Mouse (Mus musculus) neural tube, embryonic 15.5 days (tissue): ENCODE results near the gene Sox4. TPM values are rescaled to one million over a fixed set of nuclear protein-coding genes. Genes with fewer than 3 reads are reported as not detected.

Experiments used
- ATAC-seq: fragments of 200-750 bp; cut with Nextera tagmentation; 2 replicates; pipeline ENCODE4 v1.8.0; 2017; ENCODE audit warnings: mild to moderate bottlenecking, moderate TSS enrichment, moderate library complexity; ENCODE audit not compliant: low FRiP score
- H3K27ac ChIP-seq: fragments of 300-500 bp; sonication (generic); replicated peaks from 2 replicates; pipeline ENCODE4 v1.5.1; 2015; ENCODE audit warnings: mild to moderate bottlenecking, inconsistent platforms
- H3K27me3 ChIP-seq: fragments of 300-500 bp; sonication (generic); replicated peaks from 2 replicates; pipeline ENCODE4 v1.6.1; 2015; ENCODE audit warnings: inconsistent platforms
- H3K36me3 ChIP-seq: fragments of 300-500 bp; sonication (generic); 2 replicates; pipeline ENCODE4 v1.6.1; 2015; ENCODE audit warnings: inconsistent platforms
- H3K4me1 ChIP-seq: fragments of 300-500 bp; sonication (generic); 2 replicates; pipeline ENCODE4 v1.6.1; 2015; ENCODE audit warnings: inconsistent platforms
- H3K4me2 ChIP-seq: fragments of 300-500 bp; sonication (generic); 2 replicates; pipeline ENCODE4 v1.6.1; 2015; ENCODE audit warnings: inconsistent platforms, mild to moderate bottlenecking, moderate library complexity
- H3K4me3 ChIP-seq: fragments of 300-500 bp; sonication (generic); replicated peaks from 2 replicates; pipeline ENCODE4 v1.5.1; 2015; ENCODE audit warnings: mild to moderate bottlenecking, inconsistent platforms
- H3K9ac ChIP-seq: fragments of 300-500 bp; sonication (generic); replicated peaks from 2 replicates; pipeline ENCODE4 v1.6.1; 2015; ENCODE audit warnings: mild to moderate bottlenecking, inconsistent platforms
- H3K9me3 ChIP-seq: fragments of 300-500 bp; sonication (generic); replicated peaks from 2 replicates; pipeline ENCODE4 v1.6.1; 2016; ENCODE audit warnings: inconsistent platforms
- WGBS: fragments of 180-500 bp; shearing (Covaris S2); methylation state at CpG from one replicate; pipeline ENCODE4 v1.1.7; 2015; ENCODE audit warnings: mixed read lengths; 5-methylcytosine and 5-hydroxymethylcytosine counted together
- polyA plus RNA-seq: library from polyadenylated mRNA; unstranded; fragments of >200 nt; fragmentation: Nextera tagmentation; extraction: Ambion mirVana; gene quantifications from 2 replicates; pipeline ENCODE4 v1.2.1, GENCODE M21; 2015

The Sox4 gene
- 90.4 and 108 TPM in 2 replicates for polyA plus RNA-seq

DNA sequence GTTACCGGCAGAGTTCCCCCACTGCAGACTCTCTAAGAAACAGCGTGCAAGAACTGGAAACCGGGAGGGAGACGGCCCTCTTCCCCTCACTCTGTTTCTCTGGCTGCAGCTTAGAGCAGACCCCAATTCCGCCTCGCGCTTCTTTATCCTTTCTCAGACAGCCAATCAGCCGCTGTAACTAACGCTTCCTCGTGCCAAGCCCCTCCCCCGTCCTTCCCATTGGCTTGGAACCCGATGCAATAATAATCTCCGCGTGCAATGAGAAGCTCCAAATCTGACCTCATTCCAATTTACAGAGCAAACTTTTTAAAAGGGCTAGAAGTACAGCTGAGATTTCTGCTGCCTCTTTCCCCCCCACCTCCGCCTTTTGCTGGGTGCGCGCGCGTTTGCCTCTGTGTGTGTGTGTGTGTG lies at the start of gene Sox4:
Gene Sox4, minus strand, starts transcription at position 133 of the 411 bp plus-strand sequence.
- peak; percentile 91 for ATAC-seq
- no peaks in the 10 kb centered on the region for H3K9me3 ChIP-seq
- H3K4me2 ChIP-seq = peak within 1 kb of the TSS; percentile 60
- peaks cover 19% of the 10 kb centered on the region for H3K4me1 ChIP-seq
- under 1% methylated on average over 19 of the region's 19 CpGs for WGBS
- H3K36me3 ChIP-seq = no peaks in the 10 kb centered on the region
- H3K4me3 ChIP-seq = peak within 1 kb of the TSS; percentile 95
- H3K9ac ChIP-seq = peak within 1 kb of the TSS; percentile 99
- H3K27ac ChIP-seq = peak within 1 kb of the TSS; percentile 98
- no peaks in the 10 kb centered on the region for H3K27me3 ChIP-seq

- ATAC-seq = no peak; the same call in 1 of the 2 replicates
- no peak overlapping the region for H3K4me2 ChIP-seq
- H3K27me3 ChIP-seq = no peaks in the 10 kb centered on the region
- H3K4me1 ChIP-seq = no peaks in the 10 kb centered on the region
- no peak overlapping the region for H3K4me3 ChIP-seq
- H3K9me3 ChIP-seq = no peaks in the 10 kb centered on the region
- no peak overlapping the region for H3K9ac ChIP-seq
- 37% methylated on average over 7 of the region's 7 CpGs for WGBS
- H3K36me3 ChIP-seq = no peaks in the 10 kb centered on the region
- no peak overlapping the region for H3K27ac ChIP-seq
Observed at GRCm38 (mm10) chr13:28991899-28992664, 38.6 kb upstream of the Sox4 start.

DNA sequence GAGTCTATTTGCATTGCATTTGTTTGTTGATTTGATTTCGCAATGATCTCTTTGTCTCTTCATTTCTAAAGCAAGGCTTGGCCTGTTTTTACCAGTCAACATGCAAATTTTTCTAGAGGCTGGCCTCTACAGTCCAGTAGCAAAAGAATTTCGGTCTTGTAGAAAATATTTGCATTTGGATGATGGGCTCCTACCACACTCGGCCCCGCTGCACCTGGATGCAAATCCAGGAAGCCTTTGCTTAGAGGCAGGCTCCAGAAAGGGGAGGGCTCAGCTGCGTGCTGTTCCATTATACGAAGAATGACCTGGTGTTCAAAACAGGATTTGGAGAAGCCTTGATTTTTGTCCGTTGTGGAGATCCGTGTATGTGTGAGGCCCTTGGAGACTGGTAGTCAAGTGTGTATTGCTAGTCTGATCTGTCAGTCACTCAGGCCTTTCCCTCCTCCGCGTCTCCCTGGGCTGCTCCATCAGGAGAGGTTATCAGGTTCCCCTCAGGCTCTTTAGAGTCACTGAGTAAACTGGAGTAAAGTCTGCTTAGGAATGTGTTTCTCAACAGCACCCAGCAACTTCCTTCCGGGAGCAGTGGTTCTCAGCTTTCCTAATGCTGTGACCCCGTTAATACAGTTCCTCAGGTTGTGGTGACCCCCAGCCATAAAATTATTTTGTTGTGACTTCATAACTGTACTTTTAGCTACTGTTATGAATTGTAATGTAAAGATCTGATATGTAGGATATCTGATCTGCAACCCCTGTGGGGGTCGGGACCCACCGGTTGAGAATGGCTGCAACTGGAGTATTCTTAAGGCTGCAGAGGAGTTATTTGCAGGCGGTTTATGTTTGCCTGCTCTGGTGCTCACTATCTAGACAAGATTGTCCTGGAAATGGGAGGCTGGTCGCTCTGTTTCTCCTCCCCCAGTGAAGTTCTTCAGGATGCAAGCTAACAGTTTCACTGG lies 35.5 kb upstream of the Sox4 start:
- no peak overlapping the region for H3K9ac ChIP-seq
- H3K4me3 ChIP-seq = no peak overlapping the region
- WGBS = 48% methylated on average over 16 of the region's 16 CpGs
- ATAC-seq = no peak
- H3K36me3 ChIP-seq = no peaks in the 10 kb centered on the region
- no peaks in the 10 kb centered on the region for H3K9me3 ChIP-seq
- no peaks in the 10 kb centered on the region for H3K4me1 ChIP-seq
- no peak overlapping the region for H3K4me2 ChIP-seq
- H3K27ac ChIP-seq = no peak overlapping the region
- H3K27me3 ChIP-seq = no peaks in the 10 kb centered on the region

DNA sequence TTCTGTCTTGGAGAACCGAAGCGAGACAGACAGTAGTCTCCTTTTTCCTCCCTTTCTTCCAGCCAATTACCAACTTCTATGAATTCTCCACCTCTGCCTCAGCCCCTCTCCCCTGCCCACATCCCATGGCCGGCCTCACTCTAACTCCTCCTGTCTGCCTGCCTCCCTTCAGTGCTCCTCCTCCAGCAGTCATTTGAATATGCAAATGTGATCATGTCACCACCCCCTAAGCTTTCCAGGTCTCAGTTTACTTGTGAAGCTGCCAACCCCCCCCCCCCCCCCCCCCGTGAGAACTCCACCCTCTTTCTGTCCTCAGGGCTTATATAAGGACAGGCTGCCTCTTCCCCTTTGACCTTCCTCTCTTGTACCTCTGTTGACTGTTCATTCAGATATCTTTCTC lies 27.2 kb upstream of the Sox4 start:
- no peaks in the 10 kb centered on the region for H3K9me3 ChIP-seq
- WGBS = 50% methylated on average over 4 of the region's 4 CpGs
- no peak for ATAC-seq
- no peaks in the 10 kb centered on the region for H3K36me3 ChIP-seq
- H3K4me2 ChIP-seq = no peak overlapping the region
- H3K27me3 ChIP-seq = no peaks in the 10 kb centered on the region
- no peak overlapping the region for H3K9ac ChIP-seq
- no peaks in the 10 kb centered on the region for H3K4me1 ChIP-seq
- H3K4me3 ChIP-seq = no peak overlapping the region
- no peak overlapping the region for H3K27ac ChIP-seq

- H3K36me3 ChIP-seq = no peaks in the 10 kb centered on the region
- no peak overlapping the region for H3K4me3 ChIP-seq
- H3K9me3 ChIP-seq = no peaks in the 10 kb centered on the region
- no peak overlapping the region for H3K9ac ChIP-seq
- H3K4me1 ChIP-seq = no peaks in the 10 kb centered on the region
- no peak overlapping the region for H3K4me2 ChIP-seq
- H3K27me3 ChIP-seq = no peaks in the 10 kb centered on the region
- ATAC-seq = no peak
- no peak overlapping the region for H3K27ac ChIP-seq
- WGBS = 95% methylated on average over 4 of the region's 4 CpGs
Observed at GRCm38 (mm10) chr13:28975011-28975410, 21.5 kb upstream of the Sox4 start.

DNA sequence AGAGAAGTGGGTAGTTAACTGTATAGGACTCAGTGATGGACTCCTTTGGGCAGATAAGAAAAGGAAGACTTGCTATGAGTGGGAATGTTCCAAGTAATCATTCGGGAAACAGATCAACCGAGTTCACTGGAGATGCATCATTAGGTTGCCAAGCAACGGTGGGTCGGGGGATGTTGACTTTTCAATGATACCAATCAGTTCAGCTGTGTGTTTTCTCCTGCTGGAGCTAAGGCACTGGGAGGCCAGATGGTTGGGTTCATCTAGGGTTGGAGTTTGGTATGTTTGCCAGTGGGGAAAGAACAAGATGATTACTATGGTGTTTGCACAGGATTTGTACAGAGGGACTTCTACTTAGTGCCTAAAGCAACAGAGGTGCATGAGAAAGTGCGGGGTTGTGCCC lies 21.1 kb upstream of the Sox4 start:
- Histone ChIP-seq H3K4me1 (no peaks in the 10 kb centered on the region), H3K36me3 (no peaks in the 10 kb centered on the region), H3K9me3 (no peaks in the 10 kb centered on the region), H3K9ac (no peak overlapping the region), H3K4me2 (no peak overlapping the region), H3K27ac (no peak overlapping the region), H3K4me3 (no peak overlapping the region), H3K27me3 (no peaks in the 10 kb centered on the region)
- WGBS = 57% methylated on average over 5 of the region's 5 CpGs
- ATAC-seq = no peak

- H3K27ac ChIP-seq = no peak overlapping the region
- H3K9me3 ChIP-seq = no peaks in the 10 kb centered on the region
- no peaks in the 10 kb centered on the region for H3K36me3 ChIP-seq
- H3K9ac ChIP-seq = no peak overlapping the region
- H3K4me3 ChIP-seq = no peak overlapping the region
- H3K4me2 ChIP-seq = no peak overlapping the region
- H3K4me1 ChIP-seq = peaks cover 12% of the 10 kb centered on the region
- H3K27me3 ChIP-seq = no peaks in the 10 kb centered on the region
- no peak for ATAC-seq
- WGBS = over 99% methylated on average over 8 of the region's 8 CpGs
Observed at GRCm38 (mm10) chr13:28960916-28961315, 7.4 kb upstream of the Sox4 start.

DNA sequence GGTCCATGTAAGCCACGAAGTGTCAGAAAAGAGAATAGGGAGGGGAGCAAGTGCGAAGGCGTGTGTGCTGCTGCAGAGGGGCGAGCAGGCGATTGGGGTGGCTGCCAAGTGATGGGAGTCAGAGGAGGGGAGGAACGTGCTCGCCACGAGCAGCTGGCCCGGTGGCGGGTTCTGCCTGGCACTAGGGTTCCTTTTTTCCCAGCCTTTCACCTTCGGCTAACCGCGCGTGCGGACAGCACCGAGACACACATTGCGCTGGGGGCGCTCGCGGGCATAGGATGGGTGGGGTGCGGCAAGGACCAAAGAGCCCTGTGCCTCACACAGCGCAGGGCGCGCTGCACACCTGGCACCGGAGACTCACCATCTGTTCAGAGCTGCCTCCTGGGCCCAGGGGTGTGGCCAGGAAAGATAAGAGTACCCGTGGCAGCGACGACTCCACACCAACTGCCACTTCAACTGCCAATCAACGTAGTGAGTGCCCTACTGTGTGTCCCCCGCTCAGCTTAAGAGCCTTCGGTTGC lies 6.0 kb upstream of the Sox4 start:
- H3K4me3 ChIP-seq = peak overlapping the region; percentile 59
- H3K27ac ChIP-seq = peak overlapping the region; percentile 96
- no peaks in the 10 kb centered on the region for H3K9me3 ChIP-seq
- peak overlapping the region; percentile 91 for H3K4me2 ChIP-seq
- H3K9ac ChIP-seq = peak overlapping the region; percentile 73
- 1% methylated on average over 31 of the region's 31 CpGs for WGBS
- H3K4me1 ChIP-seq = peaks cover 14% of the 10 kb centered on the region
- H3K27me3 ChIP-seq = no peaks in the 10 kb centered on the region
- ATAC-seq = peak; percentile 72
- no peaks in the 10 kb centered on the region for H3K36me3 ChIP-seq

GRCm38 (mm10) chr13:28959068-28959440 lies 5.5 kb upstream of the Sox4 start:
- H3K4me2 ChIP-seq = peak overlapping the region; percentile 91
- H3K4me1 ChIP-seq = peaks cover 18% of the 10 kb centered on the region
- no peaks in the 10 kb centered on the region for H3K9me3 ChIP-seq
- H3K27ac ChIP-seq = peak overlapping the region; percentile 96
- peak overlapping the region; percentile 73 for H3K9ac ChIP-seq
- no peaks in the 10 kb centered on the region for H3K27me3 ChIP-seq
- peak overlapping the region; percentile 59 for H3K4me3 ChIP-seq
- WGBS = under 1% methylated on average over 17 of the region's 17 CpGs
- peak; percentile 55 for ATAC-seq
- H3K36me3 ChIP-seq = no peaks in the 10 kb centered on the region

GRCm38 (mm10) chr13:28958211-28959067 lies 4.9 kb upstream of the Sox4 start:
- Histone ChIP-seq H3K4me3 (peak overlapping the region; percentile 59), H3K27ac (peak overlapping the region; percentile 96), H3K4me1 (peaks cover 22% of the 10 kb centered on the region), H3K9ac (peak overlapping the region; percentile 73), H3K9me3 (no peaks in the 10 kb centered on the region), H3K4me2 (peak overlapping the region; percentile 91), H3K27me3 (no peaks in the 10 kb centered on the region), H3K36me3 (no peaks in the 10 kb centered on the region)
- peak; percentile 75 for ATAC-seq
- 1% methylated on average over 54 of the region's 54 CpGs for WGBS

- Histone ChIP-seq H3K36me3 (no peaks in the 10 kb centered on the region), H3K4me1 (peaks cover 22% of the 10 kb centered on the region), H3K4me3 (peak overlapping the region; percentile 59)
Observed at GRCm38 (mm10) chr13:28957765-28958164, 4.3 kb upstream of the Sox4 start.

More at GRCm38 (mm10) chr13:28957765-28958164, 4.3 kb upstream of the Sox4 start:
- no peaks in the 10 kb centered on the region for H3K9me3 ChIP-seq
- H3K27ac ChIP-seq = peak overlapping the region; percentile 96
- ATAC-seq = peak; percentile 46
- no peaks in the 10 kb centered on the region for H3K27me3 ChIP-seq
- H3K9ac ChIP-seq = peak overlapping the region; percentile 73
- H3K4me2 ChIP-seq = peak overlapping the region; percentile 91
- WGBS = 3% methylated on average over 16 of the region's 16 CpGs
